Mouse (Mus musculus): ENCODE results near the gene Hpse.

- TF ChIP-seq GATA1 (IDR thresholded peaks at IDR 0.05; ENCODE audit: low read length) (no peak), TAL1 (IDR thresholded peaks at IDR 0.05; ENCODE audit: low read length) (no peak)
Measured at GRCm38 (mm10) chr5:100651486-100651885, 68.0 kb downstream of the Hpse start.

Measured in erythroblast, embryonic 14.5 days (primary cell).